Mouse (Mus musculus) olfactory bulb, adult 2 months (tissue): ENCODE data around the gene Myl9.

Experiments used
- CTCF ChIP-seq: fragments of 200-500 bp; IDR thresholded peaks from 2 replicates; pipeline ENCODE4 v1.5.1; 2012; ENCODE audit warnings: low read depth, mild to moderate bottlenecking, low read length, moderate library complexity; ENCODE audit not compliant: insufficient read depth
- POLR2A ChIP-seq: fragments of 200-500 bp; IDR thresholded peaks from 2 replicates; pipeline ENCODE4 v1.6.1; 2012; ENCODE audit warnings: mild to moderate bottlenecking, low read depth, low read length, moderate library complexity; ENCODE audit not compliant: insufficient read depth

DNA sequence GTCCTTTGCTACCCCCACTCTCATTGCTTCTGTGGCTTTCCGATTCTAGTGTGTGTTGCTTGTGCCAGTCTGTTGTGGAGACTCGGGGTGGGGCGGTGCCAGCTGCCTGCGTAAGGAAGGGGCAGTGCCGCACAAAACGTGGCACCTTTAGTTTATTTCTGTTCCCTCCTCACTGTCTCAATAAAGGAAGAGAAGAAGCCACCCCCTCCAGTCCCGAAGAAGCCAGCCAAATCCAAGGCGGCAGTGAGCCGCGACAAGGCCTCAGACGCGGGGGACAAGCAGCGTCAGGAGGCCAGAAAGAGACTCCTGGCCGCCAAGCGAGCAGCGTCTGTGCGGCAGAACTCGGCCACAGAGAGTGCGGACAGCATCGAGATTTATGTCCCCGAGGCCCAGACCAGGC is 12.7 kb upstream of the Myl9 start:
- no peak for TF ChIP-seq POLR2A
- no peak for TF ChIP-seq CTCF
